Mouse (Mus musculus) CH12.LX (cell line): ENCODE measurements around the gene St6galnac1.

Source experiments
- CTCF ChIP-seq, 2 experiments: IDR thresholded peaks in 1 of 2; conservative IDR thresholded peaks in 1 of 2; 2 replicates each; pipeline ENCODE4 v1.5.1; 2011 to 2012; ENCODE audit warnings: low read depth in 2 of 2, low read length in 2 of 2, improper control_type of control experiment in 1 of 2, inconsistent platforms in 1 of 2, mild to moderate bottlenecking in 1 of 2, moderate library complexity in 1 of 2
- MAFK ChIP-seq: IDR thresholded peaks from 2 replicates; pipeline ENCODE4 v1.6.1; 2011; ENCODE audit warnings: low read length, improper control_type of control experiment; ENCODE audit not compliant: insufficient replicate concordance
- NRF1 ChIP-seq: IDR thresholded peaks from 2 replicates; pipeline ENCODE4 v1.6.1; 2014; ENCODE audit warnings: low read depth, mild to moderate bottlenecking, inconsistent platforms, low read length, improper control_type of control experiment, moderate library complexity

DNA sequence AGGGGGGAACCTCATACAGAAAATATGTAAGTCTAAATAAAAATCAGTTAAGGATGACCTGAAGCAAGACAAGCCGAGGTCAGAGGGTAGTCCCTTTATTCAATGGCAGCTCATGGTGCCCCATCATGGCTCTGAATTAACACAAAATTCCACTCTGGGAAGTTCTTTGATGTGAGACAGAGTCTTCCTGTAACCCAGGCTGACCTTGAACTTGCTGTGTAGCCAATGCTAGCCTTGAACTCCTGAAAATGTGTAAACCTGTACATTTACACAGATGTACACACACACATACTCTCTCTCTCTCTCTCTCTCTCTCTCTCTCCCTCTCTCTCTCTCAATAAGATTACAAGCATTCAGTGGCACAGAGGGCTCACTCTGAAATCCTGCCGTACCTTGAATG lies 10.4 kb downstream of the St6galnac1 start:
- TF ChIP-seq CTCF (conservative IDR thresholded peaks at IDR 0.05 in 1 of 2, IDR thresholded peaks at IDR 0.05 in 1 of 2; ENCODE audit: low read depth in 2 of 2, low read length in 2 of 2), result no peak
- no peak for TF ChIP-seq NRF1
- TF ChIP-seq MAFK, result no peak
